Mouse (Mus musculus): ENCODE measurements around the gene Cep63. TPM values are rescaled to one million over a fixed set of nuclear protein-coding genes. Genes with fewer than 3 reads are reported as not detected.

Gene Cep63
- polyA plus RNA-seq (2017; shearing (Covaris generic)): 10 to 100 TPM; 49.9 to 56.1 TPM

DNA sequence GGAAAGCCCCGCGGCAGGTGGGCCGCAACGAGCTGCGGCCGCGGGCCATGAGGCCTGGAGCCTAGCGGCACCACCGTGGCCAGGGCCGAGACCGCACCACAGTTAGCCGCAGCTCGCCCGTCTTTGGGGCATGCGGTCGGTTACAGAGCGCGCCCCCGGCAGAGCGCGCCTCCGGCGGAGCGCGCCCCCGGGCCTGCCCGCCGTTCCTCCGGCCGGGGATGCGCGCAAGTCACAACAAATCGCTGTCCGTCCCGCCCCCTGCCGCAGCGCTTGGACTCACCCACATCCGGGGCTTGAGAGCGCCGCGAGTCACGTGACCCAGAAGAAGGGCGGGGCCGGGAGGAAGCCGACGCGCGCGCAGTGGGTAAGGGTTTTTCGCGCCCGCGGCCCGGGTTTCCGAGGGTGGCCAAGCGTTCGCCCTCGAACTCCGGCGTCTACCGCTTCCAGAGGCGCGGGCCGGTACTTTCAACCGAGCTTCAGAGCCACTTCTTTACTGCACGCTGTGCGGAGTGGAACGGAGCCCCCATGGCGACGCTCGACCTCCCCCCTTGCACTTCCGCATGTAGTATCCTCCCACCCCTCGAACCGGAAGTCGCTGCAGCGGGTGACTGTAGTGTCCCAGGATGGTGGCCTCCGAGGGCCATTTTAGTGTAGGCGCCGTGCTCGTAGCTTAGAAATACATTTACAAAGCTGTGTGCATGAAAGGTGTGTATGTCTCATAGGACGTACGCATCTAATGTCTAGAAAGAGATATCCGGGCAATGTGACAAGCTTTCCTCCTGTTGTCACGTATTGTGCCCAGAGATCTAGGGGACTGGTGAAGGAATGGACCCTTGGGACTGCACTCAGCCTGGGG, at the start of gene Cep63, which contains the start of gene Anapc13:
TSS of gene Cep63 (minus strand) at position 552 of the 856 bp plus-strand sequence.
TSS of gene Anapc13 (plus strand) at position 314 of the 856 bp plus-strand sequence.

Other genes starting within 250 kb of the Cep63 start
- 1 to 10 TPM in 1 of 2 experiments, under 1 TPM in 1; 0.44 to 1.2 TPM for gene Ky, start 120.8 kb downstream of the Cep63 start, polyA plus RNA-seq (2017; shearing (Covaris generic))
- gene Anapc13, start 238 bp downstream of the Cep63 start, polyA plus RNA-seq (2017; shearing (Covaris generic)): 10 to 100 TPM; 86.5 to 89.2 TPM
- gene Amotl2, start 90.1 kb upstream of the Cep63 start, polyA plus RNA-seq (2017; shearing (Covaris generic)): under 1 TPM; 0.18 to 0.80 TPM
- 10 to 100 TPM in 1 of 2 experiments, 1 to 10 TPM in 1; 9.1 to 11.7 TPM for gene Ryk, start 208.4 kb upstream of the Cep63 start, polyA plus RNA-seq (2017; shearing (Covaris generic))